Mouse (Mus musculus) liver, embryonic 16.5 days (tissue): Measurements from ENCODE around the gene Birc7. TPM values are rescaled to one million over a fixed set of nuclear protein-coding genes. Genes with fewer than 3 reads are reported as not detected.

Experiments
- ATAC-seq: fragments of 200-750 bp; cut with Nextera tagmentation; 2 replicates; pipeline ENCODE4 v1.8.0; 2017; ENCODE audit warnings: low read depth, mild to moderate bottlenecking, moderate number of reproducible peaks, moderate library complexity
- H3K27ac ChIP-seq: fragments of 300-500 bp; sonication (generic); 2 replicates; pipeline ENCODE4 v1.5.1; 2014; ENCODE audit warnings: mild to moderate bottlenecking, low read length
- H3K27me3 ChIP-seq: fragments of 300-500 bp; sonication (generic); 2 replicates; pipeline ENCODE4 v1.6.1; 2014; ENCODE audit warnings: low read depth, low read length, mixed read lengths; ENCODE audit not compliant: control insufficient read depth, insufficient read depth
- H3K36me3 ChIP-seq: fragments of 300-500 bp; sonication (generic); 2 replicates; pipeline ENCODE4 v1.6.1; 2014; ENCODE audit warnings: mild to moderate bottlenecking; ENCODE audit not compliant: control insufficient read depth, insufficient read depth
- H3K4me1 ChIP-seq: fragments of 300-500 bp; sonication (generic); 2 replicates; pipeline ENCODE4 v1.6.1; 2014; ENCODE audit warnings: low read depth, low read length, mixed read lengths; ENCODE audit not compliant: control insufficient read depth
- H3K4me2 ChIP-seq: fragments of 300-500 bp; sonication (generic); 2 replicates; pipeline ENCODE4 v1.6.1; 2014; ENCODE audit warnings: low read depth, low read length, mixed read lengths
- H3K4me3 ChIP-seq: fragments of 300-500 bp; sonication (generic); 2 replicates; pipeline ENCODE4 v1.5.1; 2014; ENCODE audit warnings: low read depth, mild to moderate bottlenecking, low read length
- H3K9ac ChIP-seq: fragments of 300-500 bp; sonication (generic); 2 replicates; pipeline ENCODE4 v1.6.1; 2014; ENCODE audit warnings: low read depth, low read length
- H3K9me3 ChIP-seq: fragments of 300-500 bp; sonication (generic); replicated peaks from 2 replicates; pipeline ENCODE4 v1.6.1; 2016; ENCODE audit warnings: low read length; ENCODE audit not compliant: control insufficient read depth
- WGBS: fragments of 180-500 bp; shearing (Covaris S2); extraction: QIAGEN DNeasy Blood & Tissue Kit; methylation state at CpG from one replicate; pipeline ENCODE4 v1.1.7; 2014; ENCODE audit not compliant: insufficient replicate concordance; 5-methylcytosine and 5-hydroxymethylcytosine counted together
- polyA plus RNA-seq: library from polyadenylated mRNA; unstranded; fragments of >200 nt; fragmentation: Nextera tagmentation; extraction: Ambion mirVana; gene quantifications from 2 replicates; pipeline ENCODE4 v1.2.1, GENCODE M21; 2015

Gene Birc7
- polyA plus RNA-seq, 1 experiment from 2014 or later = not detected

DNA sequence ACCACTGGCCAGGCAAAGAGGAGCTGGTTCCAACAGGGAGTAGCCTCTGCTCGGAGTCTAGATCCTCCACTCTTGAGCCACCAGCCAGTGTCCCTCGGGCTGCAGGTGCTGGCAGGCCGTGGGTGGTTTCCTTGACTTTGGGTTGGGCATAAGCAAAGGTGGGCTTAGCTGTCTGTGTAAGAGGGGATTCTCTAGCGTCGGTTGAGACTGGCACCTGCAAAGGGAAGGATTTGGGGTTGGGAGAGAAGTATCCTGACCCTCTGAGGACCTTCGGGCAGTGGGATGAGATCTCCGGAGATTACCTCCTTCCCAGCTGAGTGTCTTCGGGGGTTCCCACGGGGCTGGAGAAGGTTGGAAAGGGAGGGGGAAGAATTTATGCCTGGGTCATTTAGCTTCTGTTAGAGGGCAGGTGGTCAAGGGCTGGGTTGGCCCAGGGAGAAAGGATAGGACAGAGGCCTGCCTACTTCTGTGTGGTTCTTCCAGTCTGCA, 36.9 kb upstream of the Birc7 start:
- H3K27ac ChIP-seq = no peak overlapping the region
- H3K4me2 ChIP-seq = no peak overlapping the region
- no peaks in the 10 kb centered on the region for H3K36me3 ChIP-seq
- H3K27me3 ChIP-seq = peaks cover 90% of the 10 kb centered on the region
- 12% methylated on average over 9 of the region's 9 CpGs for WGBS
- no peak overlapping the region for H3K9ac ChIP-seq
- H3K4me3 ChIP-seq = no peak overlapping the region
- no peaks in the 10 kb centered on the region for H3K9me3 ChIP-seq
- no peak for ATAC-seq
- H3K4me1 ChIP-seq = peaks cover 9% of the 10 kb centered on the region

DNA sequence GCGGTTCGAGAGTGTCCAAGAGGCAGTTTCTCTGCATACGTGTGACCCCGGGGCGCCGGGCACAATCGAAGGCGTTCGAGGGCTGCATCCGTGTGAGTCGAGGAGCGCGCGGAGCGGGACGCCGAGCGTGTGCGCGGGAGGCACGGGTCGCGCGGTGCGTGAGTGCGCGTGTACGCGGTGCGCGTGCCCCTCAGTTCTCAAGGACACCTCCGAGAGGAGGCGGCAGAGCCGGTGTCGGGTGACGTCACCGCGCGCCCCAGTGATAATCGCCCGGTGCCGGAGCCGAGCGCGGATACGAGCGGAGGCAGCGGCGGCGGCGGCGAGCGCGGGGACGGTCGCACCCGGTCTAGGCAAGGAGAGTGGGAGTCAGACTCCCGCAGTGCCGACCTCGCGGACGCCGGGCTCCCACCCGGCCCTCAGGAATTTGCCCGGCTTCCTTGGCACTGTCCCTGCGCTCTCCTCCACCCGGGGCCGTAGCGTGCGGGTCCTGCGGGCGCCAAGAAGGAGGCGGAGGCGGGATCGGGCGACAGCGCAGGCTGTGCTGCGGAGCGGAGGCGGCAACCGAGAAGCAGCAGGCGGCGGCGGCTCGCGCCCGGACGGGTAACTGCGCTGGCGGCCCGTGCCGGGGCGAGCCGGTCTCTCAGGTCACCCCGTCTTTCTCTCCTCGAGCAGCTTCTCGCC, 35.8 kb upstream of the Birc7 start:
- H3K4me3 ChIP-seq = peak overlapping the region; percentile 39
- H3K36me3 ChIP-seq = no peaks in the 10 kb centered on the region
- H3K9me3 ChIP-seq = no peaks in the 10 kb centered on the region
- H3K4me1 ChIP-seq = peaks cover 9% of the 10 kb centered on the region
- no peak overlapping the region for H3K9ac ChIP-seq
- peak overlapping the region; percentile 44 for H3K4me2 ChIP-seq
- H3K27ac ChIP-seq = no peak overlapping the region
- no peak for ATAC-seq
- H3K27me3 ChIP-seq = peaks cover 87% of the 10 kb centered on the region
- WGBS = under 1% methylated on average over 87 of the region's 97 CpGs

GRCm38 (mm10) chr2:180893537-180894028, 35.2 kb upstream of the Birc7 start:
- Histone ChIP-seq H3K9me3 (no peaks in the 10 kb centered on the region), H3K4me2 (peak overlapping the region; percentile 44), H3K27me3 (peaks cover 83% of the 10 kb centered on the region), H3K4me1 (peaks cover 9% of the 10 kb centered on the region), H3K9ac (no peak overlapping the region), H3K4me3 (peak overlapping the region; percentile 39), H3K27ac (no peak overlapping the region), H3K36me3 (no peaks in the 10 kb centered on the region)
- no peak for ATAC-seq
- WGBS = 1% methylated on average over 50 of the region's 50 CpGs

DNA sequence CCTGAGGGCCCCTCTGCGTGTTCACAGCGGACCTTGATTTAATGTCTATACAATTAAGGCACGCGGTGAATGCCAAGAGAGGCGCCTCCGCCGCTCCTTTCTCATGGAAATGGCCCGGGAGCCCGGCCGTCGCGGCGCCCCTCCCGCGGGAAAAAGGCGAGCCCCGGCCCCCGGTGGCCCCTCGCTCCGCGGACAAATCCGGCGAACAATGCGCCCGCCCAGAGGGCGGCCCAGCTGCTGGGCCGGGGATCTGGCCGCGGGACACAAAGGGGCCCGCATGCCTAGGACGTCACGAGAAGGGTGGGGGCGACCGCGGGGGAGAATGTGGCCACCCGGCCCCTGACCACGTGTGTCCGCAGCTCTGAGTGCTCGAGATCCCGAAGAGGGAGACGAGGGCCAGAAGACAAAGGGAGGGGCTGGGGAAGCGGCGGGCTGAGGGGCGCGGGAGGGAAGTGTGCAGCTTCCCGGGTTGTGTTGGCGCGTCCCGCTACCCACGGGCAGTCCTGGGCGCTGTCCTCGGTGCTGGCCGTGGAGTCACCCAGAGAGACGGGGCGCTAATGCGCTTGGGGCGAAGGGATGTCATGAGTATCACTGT, 34.7 kb upstream of the Birc7 start:
- Histone ChIP-seq H3K9ac (no peak overlapping the region), H3K4me1 (peaks cover 9% of the 10 kb centered on the region), H3K9me3 (no peaks in the 10 kb centered on the region), H3K27ac (no peak overlapping the region), H3K4me2 (peak overlapping the region; percentile 44), H3K4me3 (peak overlapping the region; percentile 39), H3K36me3 (no peaks in the 10 kb centered on the region), H3K27me3 (peaks cover 77% of the 10 kb centered on the region)
- ATAC-seq = no peak
- WGBS = under 1% methylated on average over 57 of the region's 57 CpGs

DNA sequence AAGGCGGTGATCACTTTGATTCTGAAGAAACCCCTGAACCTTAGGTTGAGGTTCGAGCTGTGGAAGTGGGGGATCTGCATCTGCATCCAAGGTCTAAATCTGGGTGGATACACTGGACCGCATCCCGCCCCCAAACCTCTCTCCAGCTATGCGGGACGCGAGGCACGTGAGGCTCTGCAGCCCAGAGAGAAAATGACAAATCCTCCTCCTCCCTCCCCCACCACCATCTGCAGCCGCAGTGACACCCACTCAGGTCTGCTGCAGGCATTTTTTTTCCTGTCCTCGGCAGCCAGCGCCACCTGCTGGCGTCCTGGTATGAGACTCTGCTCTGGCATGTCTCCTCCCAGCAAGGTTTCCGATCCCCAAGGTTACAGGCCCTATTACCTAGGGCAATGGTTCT, 34.1 kb upstream of the Birc7 start:
- Histone ChIP-seq H3K4me3 (no peak overlapping the region), H3K27ac (no peak overlapping the region), H3K9ac (no peak overlapping the region), H3K9me3 (no peaks in the 10 kb centered on the region), H3K4me2 (no peak overlapping the region), H3K4me1 (peaks cover 9% of the 10 kb centered on the region), H3K36me3 (no peaks in the 10 kb centered on the region), H3K27me3 (peaks cover 71% of the 10 kb centered on the region)
- no peak for ATAC-seq
- WGBS = 3% methylated on average over 13 of the region's 13 CpGs

DNA sequence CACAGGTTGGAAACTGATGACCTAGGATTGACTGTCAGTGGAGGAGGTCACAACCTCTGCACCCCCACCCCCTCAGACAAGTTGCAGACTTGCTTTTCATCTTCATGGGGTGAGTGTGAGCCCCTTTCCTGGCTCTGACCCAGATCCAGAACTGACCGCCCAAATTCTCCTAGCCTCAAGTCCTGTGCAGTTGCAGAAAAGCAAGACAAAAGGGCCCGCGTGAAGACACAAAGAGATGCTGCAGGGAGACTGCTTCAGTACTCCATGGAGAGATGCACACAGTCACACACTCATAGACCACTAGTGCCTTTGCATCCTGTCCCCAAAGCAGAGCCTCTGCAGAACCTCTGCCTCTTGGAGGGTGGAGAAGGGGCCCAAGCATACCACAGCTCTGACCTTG, 33.5 kb upstream of the Birc7 start:
- Histone ChIP-seq H3K36me3 (no peaks in the 10 kb centered on the region), H3K4me3 (no peak overlapping the region), H3K4me2 (no peak overlapping the region), H3K9me3 (no peaks in the 10 kb centered on the region), H3K27me3 (peaks cover 65% of the 10 kb centered on the region), H3K27ac (no peak overlapping the region), H3K9ac (no peak overlapping the region), H3K4me1 (peaks cover 9% of the 10 kb centered on the region)
- WGBS = 63% methylated on average over 3 of the region's 3 CpGs
- no peak for ATAC-seq

DNA sequence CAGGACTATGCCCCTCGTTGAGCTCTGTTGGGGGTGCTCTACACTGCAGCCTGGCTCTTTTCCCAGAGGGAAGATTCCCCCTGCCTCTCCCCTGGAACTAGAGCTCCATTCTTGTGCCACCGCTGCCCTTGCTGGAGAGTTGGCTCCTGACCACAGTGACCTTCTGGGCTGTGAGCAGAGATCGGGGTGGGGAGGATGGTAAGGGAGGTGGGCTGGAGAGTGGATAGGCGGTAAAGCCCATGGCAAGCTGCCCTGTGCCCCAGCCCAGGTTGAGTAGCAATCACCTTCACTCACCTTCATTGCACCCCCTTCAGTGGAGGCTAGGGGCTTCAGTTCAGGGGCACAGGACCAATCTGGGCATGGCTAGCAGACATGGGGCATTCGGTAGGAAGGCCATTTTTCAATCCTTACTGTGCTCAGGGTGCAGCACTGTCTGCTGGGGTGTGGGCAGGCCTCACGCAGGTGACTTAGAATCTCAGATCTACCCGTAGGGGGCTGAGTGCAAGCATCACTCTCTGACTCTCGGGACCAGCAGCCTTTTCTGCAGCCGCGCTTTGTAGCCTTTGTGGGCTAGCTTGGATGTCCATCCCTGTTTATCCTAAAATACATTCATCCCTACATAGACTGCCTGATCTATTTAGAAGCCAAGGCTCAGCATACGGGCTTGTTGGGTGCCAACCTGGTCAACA, 32.8 kb upstream of the Birc7 start:
- no peaks in the 10 kb centered on the region for H3K9me3 ChIP-seq
- H3K27me3 ChIP-seq = peaks cover 59% of the 10 kb centered on the region
- WGBS = 60% methylated on average over 11 of the region's 11 CpGs
- peaks cover 9% of the 10 kb centered on the region for H3K4me1 ChIP-seq
- H3K4me2 ChIP-seq = no peak overlapping the region
- H3K36me3 ChIP-seq = no peaks in the 10 kb centered on the region
- H3K4me3 ChIP-seq = no peak overlapping the region
- no peak overlapping the region for H3K9ac ChIP-seq
- no peak overlapping the region for H3K27ac ChIP-seq
- ATAC-seq = no peak

DNA sequence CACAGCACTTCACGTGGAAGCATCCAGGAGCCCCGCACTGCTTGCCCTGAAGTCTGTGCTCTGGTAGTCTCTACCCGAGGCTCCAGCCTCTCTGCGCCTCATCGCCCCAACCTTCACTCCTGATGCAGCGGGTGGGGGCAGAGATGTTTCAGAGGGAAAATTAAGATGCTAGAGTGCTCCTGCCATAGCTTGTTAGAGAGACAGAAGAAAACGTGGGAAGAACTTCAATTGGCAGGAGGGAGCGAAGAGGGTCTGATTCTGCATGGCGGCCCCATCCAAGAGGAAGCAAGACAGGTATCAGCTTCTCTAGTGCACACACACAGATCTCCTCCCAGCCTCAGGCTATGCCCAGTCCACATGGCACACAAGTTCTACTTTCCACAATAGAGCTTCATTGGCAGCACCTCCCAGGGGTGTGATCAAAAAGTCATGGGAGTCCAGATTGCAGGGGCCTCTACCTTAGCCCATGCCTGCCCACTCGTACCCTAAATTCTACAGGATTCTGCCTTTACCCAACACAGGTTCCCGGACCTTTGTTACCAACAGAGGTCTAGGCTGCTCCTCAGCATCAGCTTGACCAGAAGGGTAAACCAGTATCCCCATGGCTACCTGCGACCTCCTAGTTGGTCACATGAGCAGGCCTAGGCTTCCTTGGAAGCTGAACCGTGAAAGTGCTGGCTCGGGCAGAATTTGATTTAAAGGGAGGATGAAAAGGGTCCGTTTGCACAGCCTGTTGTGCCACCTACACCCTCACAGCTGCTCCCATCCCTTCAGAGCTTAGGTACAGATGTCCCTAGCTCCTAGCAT, 31.8 kb upstream of the Birc7 start:
- Histone ChIP-seq H3K27ac (no peak overlapping the region), H3K9ac (no peak overlapping the region), H3K4me1 (peaks cover 9% of the 10 kb centered on the region), H3K36me3 (no peaks in the 10 kb centered on the region), H3K27me3 (peaks cover 48% of the 10 kb centered on the region), H3K4me2 (no peak overlapping the region), H3K4me3 (no peak overlapping the region), H3K9me3 (no peaks in the 10 kb centered on the region)
- no peak for ATAC-seq
- 59% methylated on average over 15 of the region's 15 CpGs for WGBS
